Mouse (Mus musculus) spleen, adult 2 months (tissue): ENCODE data around the gene Clrn3.

ENCODE experiments used
- CTCF ChIP-seq: fragments of 200-500 bp; IDR thresholded peaks from 2 replicates; pipeline ENCODE4 v1.5.1; 2011; ENCODE audit warnings: mild to moderate bottlenecking, inconsistent platforms; ENCODE audit not compliant: insufficient read depth, insufficient read length, insufficient replicate concordance; ENCODE audit errors: extremely low read depth
- POLR2A ChIP-seq: fragments of 200-500 bp; IDR thresholded peaks from 2 replicates; pipeline ENCODE4 v1.6.1; 2011; ENCODE audit warnings: low read depth, low read length, inconsistent platforms

- TF ChIP-seq POLR2A (no peak), CTCF (no peak)
Measured at GRCm38 (mm10) chr7:135545957-135546356, 17.5 kb upstream of the Clrn3 start.
